Mouse (Mus musculus) kidney, embryonic 14.5 days (tissue): Measurements from ENCODE around the gene Crtc1. TPM values are rescaled to one million over a fixed set of nuclear protein-coding genes. Genes with fewer than 3 reads are reported as not detected.

ENCODE experiments used
- ATAC-seq: fragments of 200-750 bp; cut with Nextera tagmentation; 2 replicates; pipeline ENCODE4 v1.8.0; 2017; ENCODE audit warnings: moderate number of reproducible peaks, mild to moderate bottlenecking, moderate TSS enrichment, moderate library complexity; ENCODE audit not compliant: low FRiP score, low TSS enrichment
- H3K27ac ChIP-seq: fragments of 300-500 bp; sonication (generic); 2 replicates; pipeline ENCODE4 v1.5.1; 2014; ENCODE audit warnings: low read depth, mild to moderate bottlenecking, low read length, moderate library complexity, mixed read lengths
- H3K27me3 ChIP-seq: fragments of 300-500 bp; sonication (generic); 2 replicates; pipeline ENCODE4 v1.6.1; 2014; ENCODE audit warnings: mild to moderate bottlenecking, low read length; ENCODE audit not compliant: control insufficient read depth, insufficient read depth
- H3K36me3 ChIP-seq: fragments of 300-500 bp; sonication (generic); 2 replicates; pipeline ENCODE4 v1.6.1; 2014; ENCODE audit warnings: low read length, mixed read lengths; ENCODE audit not compliant: control insufficient read depth, insufficient read depth
- H3K4me1 ChIP-seq: fragments of 300-500 bp; sonication (generic); 2 replicates; pipeline ENCODE4 v1.6.1; 2014; ENCODE audit warnings: low read length, mixed read lengths; ENCODE audit not compliant: control insufficient read depth, insufficient read depth
- H3K4me2 ChIP-seq: fragments of 300-500 bp; sonication (generic); replicated peaks from 2 replicates; pipeline ENCODE4 v1.6.1; 2014; ENCODE audit warnings: low read depth, mild to moderate bottlenecking, low read length
- H3K4me3 ChIP-seq: fragments of 300-500 bp; sonication (generic); 2 replicates; pipeline ENCODE4 v1.5.1; 2014; ENCODE audit warnings: mild to moderate bottlenecking, low read length
- H3K9ac ChIP-seq: fragments of 300-500 bp; sonication (generic); 2 replicates; pipeline ENCODE4 v1.6.1; 2014; ENCODE audit warnings: low read depth, mild to moderate bottlenecking, low read length, moderate library complexity
- H3K9me3 ChIP-seq: fragments of 300-500 bp; sonication (generic); 2 replicates; pipeline ENCODE4 v1.6.1; 2016; ENCODE audit warnings: low read length; ENCODE audit not compliant: control insufficient read depth
- WGBS: fragments of 180-500 bp; shearing (Covaris S2); extraction: QIAGEN DNeasy Blood & Tissue Kit; methylation state at CpG from one replicate; pipeline ENCODE4 v1.1.7; 2014; 5-methylcytosine and 5-hydroxymethylcytosine counted together
- polyA plus RNA-seq: library from polyadenylated mRNA; unstranded; fragments of >200 nt; fragmentation: Nextera tagmentation; extraction: Ambion mirVana; gene quantifications from 2 replicates; pipeline ENCODE4 v1.2.1, GENCODE M21; 2014

The Crtc1 gene
- polyA plus RNA-seq, 1 experiment from 2014 or later: 21.2 TPM

GRCm38 (mm10) chr8:70354004-70354403 is 85.4 kb downstream of the Crtc1 start:
- Histone ChIP-seq H3K36me3 (peaks cover 14% of the 10 kb centered on the region), H3K9me3 (no peaks in the 10 kb centered on the region), H3K27me3 (no peaks in the 10 kb centered on the region), H3K4me1 (peaks cover 32% of the 10 kb centered on the region), H3K9ac (peak overlapping the region; percentile 62; the same call in 1 of the 2 replicates), H3K4me2 (peak overlapping the region; percentile 72), H3K27ac (no peak overlapping the region), H3K4me3 (peak overlapping the region; percentile 96)
- WGBS: 56% methylated on average over 4 of the region's 4 CpGs
- peak; percentile 7 for ATAC-seq

DNA sequence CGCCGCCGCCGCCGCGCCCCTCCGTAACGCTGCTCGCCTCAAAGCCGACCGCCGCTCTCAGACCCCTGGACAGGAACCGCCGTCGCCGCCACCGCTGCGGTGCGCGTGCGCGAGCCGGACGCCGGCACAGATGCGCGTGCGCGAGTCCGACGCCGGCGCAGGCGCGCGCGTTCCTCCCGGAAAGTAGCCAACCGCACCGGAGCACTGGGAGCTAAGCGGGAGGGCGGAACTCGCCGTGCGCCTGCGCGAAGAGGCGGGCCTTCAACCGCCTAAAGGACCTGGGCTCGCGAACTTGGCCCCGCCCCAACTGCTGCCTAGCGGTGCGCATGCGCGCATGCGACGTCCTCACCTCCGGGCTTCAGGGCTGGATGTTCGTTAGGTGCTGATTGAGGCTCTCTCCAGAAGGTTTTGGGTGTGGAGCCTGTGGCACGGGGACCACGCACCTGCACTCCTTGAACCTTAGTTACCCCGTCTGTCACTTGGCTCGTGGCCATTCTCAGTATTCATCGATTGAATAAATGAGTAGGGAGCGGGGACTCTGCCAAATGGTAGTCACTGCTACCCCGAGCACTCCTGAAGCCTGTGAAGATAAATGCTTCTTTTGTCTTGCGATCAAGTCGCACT is 86.1 kb downstream of the Crtc1 start, which contains the start of gene Upf1:
Gene Upf1, minus strand, starts transcription at position 85 of the 624 bp plus-strand sequence.
- Histone ChIP-seq H3K27me3 (no peaks in the 10 kb centered on the region), H3K27ac (peak within 1 kb of the TSS; percentile 78), H3K4me1 (peaks cover 32% of the 10 kb centered on the region), H3K9me3 (no peaks in the 10 kb centered on the region), H3K36me3 (peaks cover 21% of the 10 kb centered on the region), H3K4me3 (peak within 1 kb of the TSS; percentile 96), H3K9ac (peak within 1 kb of the TSS; percentile 99), H3K4me2 (peak within 1 kb of the TSS; percentile 98)
- under 1% methylated on average over 69 of the region's 69 CpGs for WGBS
- peak; percentile 93 for ATAC-seq

- Histone ChIP-seq H3K4me3 (peak overlapping the region; percentile 96), H3K36me3 (peaks cover 24% of the 10 kb centered on the region), H3K4me1 (peaks cover 32% of the 10 kb centered on the region), H3K27me3 (no peaks in the 10 kb centered on the region), H3K9ac (peak overlapping the region; percentile 99), H3K27ac (peak overlapping the region; percentile 78), H3K9me3 (no peaks in the 10 kb centered on the region), H3K4me2 (peak overlapping the region; percentile 98)
- under 1% methylated on average over 63 of the region's 64 CpGs for WGBS
- ATAC-seq: peak; percentile 37
These were observed 86.7 kb downstream of the Crtc1 start for GRCm38 (mm10) chr8:70352657-70353151.

DNA sequence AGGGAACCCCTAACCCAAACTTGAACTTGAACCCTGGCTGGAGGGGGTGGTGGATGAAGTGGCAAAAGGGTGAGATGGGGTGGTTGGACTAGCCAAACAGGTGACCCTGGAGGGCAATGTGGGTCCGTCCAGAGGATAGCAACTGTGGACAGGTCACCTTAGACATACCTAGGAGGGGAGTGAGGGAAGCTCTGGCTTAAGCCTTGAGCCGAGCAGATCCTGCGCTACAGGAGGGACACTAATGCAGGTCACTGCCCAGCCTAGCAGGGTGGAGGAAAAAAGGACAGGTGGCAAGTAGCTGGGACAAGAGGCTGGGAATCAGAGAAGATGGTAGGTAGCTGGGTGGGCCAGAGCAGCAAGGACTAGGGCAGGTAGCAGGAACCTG is 87.4 kb downstream of the Crtc1 start:
- Histone ChIP-seq H3K27ac (0 out of 2 replicates have a peak overlapping the region, but pooled peaks have one; percentile 78), H3K27me3 (no peaks in the 10 kb centered on the region), H3K4me3 (peak overlapping the region; percentile 96), H3K9me3 (no peaks in the 10 kb centered on the region), H3K9ac (peak overlapping the region; percentile 99), H3K4me1 (peaks cover 32% of the 10 kb centered on the region), H3K4me2 (peak overlapping the region; percentile 98), H3K36me3 (peaks cover 24% of the 10 kb centered on the region)
- ATAC-seq: no peak
- 20% methylated on average over 3 of the region's 3 CpGs for WGBS

- WGBS: 47% methylated on average over 15 of the region's 15 CpGs
- Histone ChIP-seq H3K36me3 (peaks cover 29% of the 10 kb centered on the region), H3K9me3 (no peaks in the 10 kb centered on the region), H3K27ac (no peak overlapping the region), H3K4me1 (peaks cover 32% of the 10 kb centered on the region), H3K9ac (peak overlapping the region; percentile 99), H3K27me3 (no peaks in the 10 kb centered on the region), H3K4me2 (peak overlapping the region; percentile 98), H3K4me3 (peak overlapping the region; percentile 96)
- no peak for ATAC-seq
These were observed 88.1 kb downstream of the Crtc1 start for GRCm38 (mm10) chr8:70351035-70351999.

DNA sequence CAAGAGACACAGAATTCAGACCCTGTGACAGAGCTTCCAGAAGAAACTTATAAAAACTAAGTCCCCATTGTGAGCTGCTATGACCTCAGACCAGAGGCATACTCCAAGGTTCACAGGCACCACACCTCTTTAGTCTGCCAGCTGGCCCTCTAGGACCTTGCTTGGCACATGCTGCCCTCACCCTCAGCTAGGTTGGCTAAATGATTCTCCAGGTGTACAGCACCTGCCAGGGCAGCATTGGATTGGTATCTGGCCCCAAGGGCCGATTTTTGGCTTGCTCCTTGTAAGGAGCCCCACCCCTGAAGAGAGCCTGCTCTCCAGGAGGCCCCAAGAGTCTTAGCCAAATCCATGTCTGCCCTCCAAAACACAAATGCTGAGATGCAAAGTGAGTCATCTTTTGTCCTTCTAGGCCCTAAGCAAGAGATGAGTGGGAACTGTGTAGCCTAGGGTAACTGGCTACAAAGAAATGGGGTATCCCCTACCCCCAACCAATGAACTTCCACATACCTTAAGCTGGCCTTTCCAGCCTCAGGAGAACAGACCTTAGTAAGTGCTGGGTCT is 91.4 kb downstream of the Crtc1 start:
- no peaks in the 10 kb centered on the region for H3K9me3 ChIP-seq
- no peak overlapping the region for H3K9ac ChIP-seq
- no peaks in the 10 kb centered on the region for H3K27me3 ChIP-seq
- 64% methylated on average over 1 of the region's 1 CpGs for WGBS
- H3K36me3 ChIP-seq: peaks cover 48% of the 10 kb centered on the region
- no peak overlapping the region for H3K27ac ChIP-seq
- H3K4me3 ChIP-seq: no peak overlapping the region
- no peak for ATAC-seq
- no peak overlapping the region for H3K4me2 ChIP-seq
- peaks cover 25% of the 10 kb centered on the region for H3K4me1 ChIP-seq

DNA sequence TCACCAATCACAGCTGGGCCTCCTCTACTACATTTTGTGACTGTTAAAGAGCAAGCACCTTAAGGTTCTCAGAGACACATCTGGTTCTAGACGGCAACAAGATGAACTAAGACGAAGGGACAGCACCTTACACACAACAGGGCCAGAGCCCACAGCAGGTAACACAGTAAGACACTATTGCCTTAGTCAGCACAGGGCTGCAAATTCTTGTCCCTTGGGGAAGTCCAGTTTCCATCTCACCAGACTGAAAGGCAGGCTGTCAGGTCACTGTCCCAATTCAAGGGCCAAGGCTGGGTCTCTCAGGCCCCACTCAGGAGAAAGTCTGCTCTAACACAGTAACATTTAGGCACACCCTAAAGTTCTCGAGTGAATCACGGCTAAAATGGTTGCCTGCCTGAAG is 91.9 kb downstream of the Crtc1 start:
- Histone ChIP-seq H3K36me3 (peaks cover 53% of the 10 kb centered on the region), H3K4me1 (peaks cover 25% of the 10 kb centered on the region), H3K9me3 (no peaks in the 10 kb centered on the region), H3K4me3 (no peak overlapping the region), H3K27me3 (no peaks in the 10 kb centered on the region), H3K9ac (no peak overlapping the region), H3K4me2 (no peak overlapping the region), H3K27ac (no peak overlapping the region)
- 81% methylated on average over 4 of the region's 4 CpGs for WGBS
- ATAC-seq: no peak

- H3K4me2 ChIP-seq: no peak overlapping the region
- no peak overlapping the region for H3K4me3 ChIP-seq
- H3K9ac ChIP-seq: no peak overlapping the region
- H3K27ac ChIP-seq: no peak overlapping the region
- no peak for ATAC-seq
- H3K9me3 ChIP-seq: no peaks in the 10 kb centered on the region
- H3K27me3 ChIP-seq: no peaks in the 10 kb centered on the region
- no peaks in the 10 kb centered on the region for H3K4me1 ChIP-seq
- H3K36me3 ChIP-seq: peaks cover 73% of the 10 kb centered on the region
- WGBS: 90% methylated on average over 2 of the region's 2 CpGs
These were observed 95.1 kb downstream of the Crtc1 start for GRCm38 (mm10) chr8:70344279-70344678.
